Mouse (Mus musculus) embryo, embryonic 10 days (tissue): ENCODE measurements around the gene Mrgpre.

ENCODE experiments used
- DNase-seq: peaks from one replicate; pipeline ENCODE4 v3.0.0-alpha.2; 2015; ENCODE audit warnings: low spot score

The Mrgpre gene

GRCm38 (mm10) chr7:143738194-143738593 lies 46.1 kb downstream of the Mrgpre start:
- DNase-seq = no peak

DNA sequence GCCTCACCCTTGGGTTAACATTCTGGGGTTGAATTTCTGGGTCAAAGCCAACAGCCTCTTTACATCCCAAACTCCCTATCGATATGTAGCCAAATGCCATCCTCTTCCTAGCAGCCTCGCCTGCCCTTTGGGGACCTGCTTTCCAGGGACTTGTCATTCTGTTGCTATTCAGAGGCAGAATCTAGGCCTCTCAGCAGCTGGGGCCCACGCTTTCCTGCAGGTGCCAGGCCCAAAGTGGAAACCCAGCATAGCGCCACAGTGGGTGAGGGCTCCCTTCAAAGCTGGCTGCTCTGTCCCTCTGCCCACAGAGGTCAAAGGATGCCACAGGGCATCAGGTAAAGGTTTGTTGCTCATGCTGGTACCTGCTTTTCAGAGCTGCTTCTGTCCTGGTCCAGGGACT lies 50.6 kb downstream of the Mrgpre start:
- DNase-seq = no peak

DNA sequence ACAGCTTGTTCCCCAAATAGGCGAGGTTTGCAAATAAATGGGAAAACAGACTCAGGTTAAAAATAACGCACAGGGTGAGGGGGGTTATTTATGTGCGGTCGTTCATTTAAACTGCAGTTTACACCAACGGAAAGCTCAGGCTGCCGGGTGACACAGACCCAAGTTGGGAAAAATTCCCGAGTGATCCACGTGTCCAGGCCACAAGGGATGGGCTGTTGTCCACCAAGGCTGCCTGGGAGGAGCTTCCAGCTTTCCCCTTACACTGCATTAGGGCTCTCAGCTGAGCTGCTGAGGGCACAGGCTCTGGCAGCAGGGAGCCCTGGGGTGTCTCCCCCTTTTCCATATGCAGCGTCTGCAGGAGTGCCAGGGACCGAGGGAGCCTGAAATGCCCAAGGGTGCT lies 54.4 kb downstream of the Mrgpre start:
- no peak for DNase-seq
